Mouse (Mus musculus) bone marrow, adult 2 months (tissue): Measurements from ENCODE around the gene Pgd.

Source experiments
- CTCF ChIP-seq: fragments of 200-500 bp; IDR thresholded peaks from 2 replicates; pipeline ENCODE4 v1.5.1; 2011; ENCODE audit warnings: low read length, control low read depth; ENCODE audit not compliant: control insufficient read depth, insufficient read depth
- POLR2A ChIP-seq: fragments of 200-500 bp; IDR thresholded peaks from 2 replicates; pipeline ENCODE4 v1.6.1; 2011; ENCODE audit warnings: low read depth, mild to moderate bottlenecking, control low read depth, low read length, borderline replicate concordance; ENCODE audit not compliant: control insufficient read depth

- TF ChIP-seq CTCF (no peak), POLR2A (no peak)
These were observed 11.7 kb downstream of the Pgd start for GRCm38 (mm10) chr4:149154859-149155258.
